Mouse (Mus musculus): ENCODE data around the gene Adpgk.

DNA sequence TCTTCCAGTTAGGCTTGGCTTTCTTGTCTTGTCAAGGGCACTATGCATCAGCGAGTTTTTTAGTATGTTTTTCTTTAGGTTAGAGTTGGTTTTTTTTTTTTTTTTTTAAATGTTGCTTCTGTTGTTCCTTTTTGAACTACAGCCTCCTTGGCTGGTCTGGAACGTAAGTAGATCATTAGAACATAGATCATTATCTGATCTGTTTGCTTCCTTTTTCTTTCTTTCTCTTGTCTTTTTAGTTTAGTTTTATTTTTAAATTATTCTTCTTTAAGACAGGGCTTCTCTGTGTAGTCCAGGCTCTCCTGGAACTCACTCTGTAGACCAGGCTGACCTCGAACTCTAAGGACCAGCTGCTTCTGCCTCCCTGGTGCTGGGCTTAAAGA is 1.1 kb downstream of the Adpgk start:
- TF ChIP-seq POLR2A (IDR thresholded peaks at IDR 0.05; ENCODE audit: borderline replicate concordance, control insufficient read depth, low read depth, low read length) (no peak), CTCF (IDR thresholded peaks at IDR 0.05; ENCODE audit: control insufficient read depth, insufficient read depth, low read length) (no peak)
